Mouse (Mus musculus) cerebellum, adult 2 months (tissue): ENCODE data around the gene Ube2cbp.

Experiments used
- CTCF ChIP-seq: fragments of 200-500 bp; IDR thresholded peaks from 2 replicates; pipeline ENCODE4 v1.5.1; 2011; ENCODE audit warnings: low read depth, mild to moderate bottlenecking, control low read depth, low read length, moderate library complexity, borderline replicate concordance; ENCODE audit not compliant: insufficient read depth
- POLR2A ChIP-seq: fragments of 200-500 bp; IDR thresholded peaks from 2 replicates; pipeline ENCODE4 v1.6.1; 2011; ENCODE audit warnings: low read length, control low read depth, borderline replicate concordance; ENCODE audit not compliant: insufficient read depth

DNA sequence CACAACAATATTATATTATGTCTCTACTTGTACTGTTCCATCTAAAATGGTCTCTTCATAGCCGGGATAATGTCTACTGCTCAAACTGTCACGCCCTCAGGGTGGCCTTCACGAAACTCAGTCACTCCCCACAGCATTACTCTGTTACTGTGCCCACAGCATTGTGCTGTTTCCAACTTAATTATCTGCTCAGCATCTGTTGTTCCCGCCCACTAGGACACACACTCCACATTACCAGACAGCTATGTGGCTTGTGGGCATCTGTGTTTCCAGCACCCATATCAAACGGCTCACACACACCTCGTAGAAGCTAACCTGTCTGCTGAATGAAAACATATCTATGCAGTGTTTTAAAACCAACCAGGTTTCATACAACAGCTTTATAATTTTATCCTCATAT is 13.7 kb downstream of the Ube2cbp start:
- TF ChIP-seq CTCF (no peak), POLR2A (no peak)
